Mouse (Mus musculus) left cerebral cortex, adult 18-20 months (tissue): Measurements from ENCODE around the gene Lamc3. TPM values are rescaled to one million over a fixed set of nuclear protein-coding genes. Genes with fewer than 3 reads are reported as not detected.

Source experiments
- DNase-seq, 2 experiments: peaks; one replicate each; pipeline ENCODE4 v3.0.0; 2021 to 2022; ENCODE audit warnings: low spot score in 2 of 2, mixed read lengths in 1 of 2
- total RNA-seq, 2 experiments: library from RNA; stranded (reverse); gene quantifications; 2 replicates each; pipeline ENCODE4 v1.2.3; 2021

Lamc3 gene
- total RNA-seq, 2 experiments from 2014 or later: 5.7 to 7.9 TPM

GRCm38 (mm10) chr2:31965110-31965509 lies 78.0 kb downstream of the Lamc3 start:
- DNase-seq: peak in 1 of 2 experiments; percentile 39

- no peak for DNase-seq
These were observed 79.7 kb downstream of the Lamc3 start for GRCm38 (mm10) chr2:31966801-31967200.

GRCm38 (mm10) chr2:31972589-31972988 lies 85.5 kb downstream of the Lamc3 start:
- DNase-seq: no peak

- peak; percentile 100 for DNase-seq
These were observed 87.2 kb downstream of the Lamc3 start, which contains the start of gene Nup214 for GRCm38 (mm10) chr2:31974141-31974808. Nup214 (plus strand) TSS chr2:31974436.

GRCm38 (mm10) chr2:31974809-31975371 lies 87.8 kb downstream of the Lamc3 start:
- DNase-seq: no peak

GRCm38 (mm10) chr2:31987774-31988173 lies 100.7 kb downstream of the Lamc3 start:
- DNase-seq: no peak

- no peak for DNase-seq
These were observed 103.9 kb downstream of the Lamc3 start for GRCm38 (mm10) chr2:31990961-31991360.

- DNase-seq: no peak
These were observed 107.8 kb downstream of the Lamc3 start for GRCm38 (mm10) chr2:31994896-31995295.

- peak; percentile 61 to 69 for DNase-seq
These were observed 109.0 kb downstream of the Lamc3 start for GRCm38 (mm10) chr2:31996060-31996459.

Other genes starting within 250 kb of the Lamc3 start
- under 1 TPM; 0.14 to 0.26 TPM for gene Prdm12, start 247.3 kb upstream of the Lamc3 start, total RNA-seq
- gene Exosc2, start 216.6 kb upstream of the Lamc3 start, total RNA-seq: 10 to 100 TPM; 19.5 to 24.2 TPM
- 10 to 100 TPM; 39.2 to 39.9 TPM for gene Abl1, start 198.9 kb upstream of the Lamc3 start, total RNA-seq
- not detected for gene Qrfp, start 76.7 kb upstream of the Lamc3 start, total RNA-seq
- 1 to 10 TPM; 7.4 to 9.2 TPM for gene Fibcd1, start 41.3 kb upstream of the Lamc3 start, total RNA-seq
- gene Aif1l, start 62.8 kb downstream of the Lamc3 start, total RNA-seq: 1 to 10 TPM; 4.8 to 5.2 TPM
- gene Nup214, start 87.1 kb downstream of the Lamc3 start, total RNA-seq: 10 to 100 TPM; 54.4 to 56.3 TPM
- 1 to 10 TPM; 6.2 to 9.6 TPM for gene Fam78a, start 197.6 kb downstream of the Lamc3 start, total RNA-seq
- gene Plpp7, start 208.2 kb downstream of the Lamc3 start, total RNA-seq: 10 to 100 TPM; 27.1 to 32.4 TPM